Mouse (Mus musculus): ENCODE results near the gene Hist1h4b. TPM values are rescaled to one million over a fixed set of nuclear protein-coding genes. Genes with fewer than 3 reads are reported as not detected.
"Not testable (repeated sequence)": the region's sequence is repeated elsewhere in the genome, so short reads cannot be mapped to it uniquely, and the experiment has no call there.

The Hist1h4b gene
- polyA plus RNA-seq, 1 experiment from 2014 or later: 5.5 TPM

GRCm38 (mm10) chr13:23759251-23759771, 2.5 kb downstream of the Hist1h4b start:
- Histone ChIP-seq H3K9ac (peak overlapping the region; percentile 78), H3K4me3 (replicated peaks) (peak overlapping the region; percentile 63)

GRCm38 (mm10) chr13:23759916-23760239, 3.1 kb downstream of the Hist1h4b start:
- ATAC-seq (ENCODE audit: low read depth) (no peak), DNase-seq (no peak)
- Histone ChIP-seq H3K36me3 (no peaks in the 10 kb centered on the region), H3K4me1 (replicated peaks) (peaks cover 73% of the 10 kb centered on the region), H3K4me2 (peak overlapping the region; percentile 83), H3K9ac (peak overlapping the region; percentile 78), H3K4me3 (replicated peaks) (peak overlapping the region; percentile 63), H3K27ac (peak overlapping the region; percentile 98), H3K9me3 (replicated peaks) (no peaks in the 10 kb centered on the region), H3K27me3 (no peaks in the 10 kb centered on the region)
- 49% methylated on average over 1 of the region's 1 CpGs for WGBS (ENCODE audit: insufficient replicate concordance)

More at GRCm38 (mm10) chr13:23759251-23759771, 2.5 kb downstream of the Hist1h4b start:
- Histone ChIP-seq H3K9me3 (replicated peaks) (no peaks in the 10 kb centered on the region), H3K4me2 (peak overlapping the region; percentile 83), H3K36me3 (no peaks in the 10 kb centered on the region), H3K4me1 (replicated peaks) (peaks cover 67% of the 10 kb centered on the region), H3K27ac (peak overlapping the region; percentile 98), H3K27me3 (no peaks in the 10 kb centered on the region)
- ATAC-seq (ENCODE audit: low read depth) (no peak), DNase-seq (no peak)
- WGBS (ENCODE audit: insufficient replicate concordance): 85% methylated on average over 3 of the region's 3 CpGs

GRCm38 (mm10) chr13:23760240-23760971, 3.6 kb downstream of the Hist1h4b start:
- Histone ChIP-seq H3K36me3 (no peaks in the 10 kb centered on the region), H3K4me1 (replicated peaks) (peaks cover 73% of the 10 kb centered on the region), H3K4me3 (replicated peaks) (peak overlapping the region; percentile 63), H3K27me3 (no peaks in the 10 kb centered on the region), H3K9me3 (replicated peaks) (no peaks in the 10 kb centered on the region), H3K27ac (peak overlapping the region; percentile 98), H3K9ac (peak overlapping the region; percentile 78), H3K4me2 (peak overlapping the region; percentile 83)
- under 1% methylated on average over 26 of the region's 27 CpGs for WGBS (ENCODE audit: insufficient replicate concordance)
- ATAC-seq (ENCODE audit: low read depth) (no peak), DNase-seq (peak; percentile 47)

GRCm38 (mm10) chr13:23760972-23761864, 4.4 kb downstream of the Hist1h4b start, which contains the start of gene Hist1h4a:
Hist1h4a (minus strand) TSS chr13:23761230.
- Histone ChIP-seq H3K4me1 (replicated peaks) (peaks cover 73% of the 10 kb centered on the region), H3K4me3 (replicated peaks) (peak within 1 kb of the TSS; percentile 63), H3K9me3 (replicated peaks) (no peaks in the 10 kb centered on the region), H3K27ac (peak within 1 kb of the TSS; percentile 98), H3K36me3 (no peaks in the 10 kb centered on the region), H3K4me2 (peak within 1 kb of the TSS; percentile 83), H3K27me3 (no peaks in the 10 kb centered on the region), H3K9ac (peak within 1 kb of the TSS; percentile 78)
- DNase-seq: peak; percentile 99
- peak; percentile 62 for ATAC-seq (ENCODE audit: low read depth)
- WGBS (ENCODE audit: insufficient replicate concordance): under 1% methylated on average over 67 of the region's 72 CpGs

- ATAC-seq (ENCODE audit: low read depth) (peak; percentile 56), DNase-seq (peak; percentile 80)
- not testable (repeated sequence) for H3K27me3 ChIP-seq; H3K36me3 ChIP-seq; H3K9me3 ChIP-seq (replicated peaks)
- Histone ChIP-seq H3K27ac (peak within 1 kb of the TSS; percentile 98), H3K9ac (peak within 1 kb of the TSS; percentile 84), H3K4me3 (replicated peaks) (peak within 1 kb of the TSS; percentile 63), H3K4me2 (peak within 1 kb of the TSS; percentile 83), H3K4me1 (replicated peaks) (peaks cover 78% of the 10 kb centered on the region)
- whole genome bisulfite sequencing (ENCODE audit: insufficient replicate concordance): 1% methylated on average over 35 of the region's 52 CpGs
Measured at GRCm38 (mm10) chr13:23761871-23762821, 5.3 kb downstream of the Hist1h4b start, which contains the start of gene Hist1h3a. Hist1h3a (minus strand) TSS chr13:23762386.

GRCm38 (mm10) chr13:23763242-23763585, 6.4 kb downstream of the Hist1h4b start:
- H3K4me1 ChIP-seq (replicated peaks): peaks cover 69% of the 10 kb centered on the region

GRCm38 (mm10) chr13:23763586-23764323, 6.9 kb downstream of the Hist1h4b start, which contains the start of gene Hist1h1a:
Hist1h1a (plus strand) TSS chr13:23763666.
- DNase-seq (peak; percentile 92), ATAC-seq (ENCODE audit: low read depth) (peak; percentile 38)
- no peaks in the 10 kb centered on the region for H3K36me3 ChIP-seq
- H3K4me3 ChIP-seq (replicated peaks): peak within 1 kb of the TSS; percentile 63
- peak within 1 kb of the TSS; percentile 84 for H3K9ac ChIP-seq
- H3K9me3 ChIP-seq (replicated peaks): no peaks in the 10 kb centered on the region
- peak within 1 kb of the TSS; percentile 98 for H3K27ac ChIP-seq
- 1% methylated on average over 34 of the region's 34 CpGs for WGBS (ENCODE audit: insufficient replicate concordance)
- peak within 1 kb of the TSS; percentile 83 for H3K4me2 ChIP-seq
- peaks cover 66% of the 10 kb centered on the region for H3K4me1 ChIP-seq (replicated peaks)
- no peaks in the 10 kb centered on the region for H3K27me3 ChIP-seq

More at GRCm38 (mm10) chr13:23763242-23763585, 6.4 kb downstream of the Hist1h4b start:
- peak overlapping the region; percentile 63 for H3K4me3 ChIP-seq (replicated peaks)
- peak overlapping the region; percentile 98 for H3K27ac ChIP-seq
- H3K9me3 ChIP-seq (replicated peaks): no peaks in the 10 kb centered on the region
- DNase-seq: no peak
- H3K27me3 ChIP-seq: no peaks in the 10 kb centered on the region
- WGBS (ENCODE audit: insufficient replicate concordance): 2% methylated on average over 10 of the region's 10 CpGs
- ATAC-seq (ENCODE audit: low read depth): no peak
- peak overlapping the region; percentile 84 for H3K9ac ChIP-seq
- peak overlapping the region; percentile 83 for H3K4me2 ChIP-seq
- H3K36me3 ChIP-seq: no peaks in the 10 kb centered on the region

GRCm38 (mm10) chr13:23764324-23765171, 7.7 kb downstream of the Hist1h4b start:
- peak overlapping the region; percentile 98 for H3K27ac ChIP-seq
- WGBS (ENCODE audit: insufficient replicate concordance): 11% methylated on average over 12 of the region's 12 CpGs
- H3K36me3 ChIP-seq: no peaks in the 10 kb centered on the region
- no peaks in the 10 kb centered on the region for H3K9me3 ChIP-seq (replicated peaks)
- H3K9ac ChIP-seq: peak overlapping the region; percentile 84
- peak overlapping the region; percentile 63 for H3K4me3 ChIP-seq (replicated peaks)
- H3K27me3 ChIP-seq: no peaks in the 10 kb centered on the region
- peak; percentile 34 for ATAC-seq (ENCODE audit: low read depth)
- DNase-seq: peak; percentile 69
- peak overlapping the region; percentile 83 for H3K4me2 ChIP-seq
- peaks cover 62% of the 10 kb centered on the region for H3K4me1 ChIP-seq (replicated peaks)

GRCm38 (mm10) chr13:23765172-23765513, 8.3 kb downstream of the Hist1h4b start:
- peak overlapping the region; percentile 84 for H3K9ac ChIP-seq
- ATAC-seq (ENCODE audit: low read depth): no peak

More at GRCm38 (mm10) chr13:23765172-23765513, 8.3 kb downstream of the Hist1h4b start:
- peaks cover 58% of the 10 kb centered on the region for H3K4me1 ChIP-seq (replicated peaks)
- no peaks in the 10 kb centered on the region for H3K9me3 ChIP-seq (replicated peaks)
- peak overlapping the region; percentile 63 for H3K4me3 ChIP-seq (replicated peaks)
- no peak for DNase-seq
- H3K27ac ChIP-seq: peak overlapping the region; percentile 98
- 14% methylated on average over 1 of the region's 1 CpGs for WGBS (ENCODE audit: insufficient replicate concordance)
- H3K36me3 ChIP-seq: no peaks in the 10 kb centered on the region
- H3K27me3 ChIP-seq: no peaks in the 10 kb centered on the region
- H3K4me2 ChIP-seq: peak overlapping the region; percentile 83

All from liver, embryonic 13.5 days (tissue).